Mouse (Mus musculus) heart, postnatal 25 days (tissue): Measurements from ENCODE around the gene Pkn3. TPM values are rescaled to one million over a fixed set of nuclear protein-coding genes. Genes with fewer than 3 reads are reported as not detected.
"Not testable (repeated sequence)": the region's sequence is repeated elsewhere in the genome, so short reads cannot be mapped to it uniquely, and the experiment has no call there.

ENCODE experiments used
- DNase-seq: peaks from one replicate; pipeline ENCODE4 v3.0.0; 2022; ENCODE audit warnings: low spot score
- intact Hi-C: fragments of 180-260 bp; cut with DNase I; formaldehyde crosslinking; loops from one replicate; pipeline ENCODE4 v1.15.1; 2025
- total RNA-seq, 2 experiments: library from RNA; stranded (reverse); gene quantifications; 2 replicates each; pipeline ENCODE4 v1.2.3; 2021

Pkn3 gene
- total RNA-seq, 2 experiments from 2014 or later = 10.5 to 13.2 TPM

DNA sequence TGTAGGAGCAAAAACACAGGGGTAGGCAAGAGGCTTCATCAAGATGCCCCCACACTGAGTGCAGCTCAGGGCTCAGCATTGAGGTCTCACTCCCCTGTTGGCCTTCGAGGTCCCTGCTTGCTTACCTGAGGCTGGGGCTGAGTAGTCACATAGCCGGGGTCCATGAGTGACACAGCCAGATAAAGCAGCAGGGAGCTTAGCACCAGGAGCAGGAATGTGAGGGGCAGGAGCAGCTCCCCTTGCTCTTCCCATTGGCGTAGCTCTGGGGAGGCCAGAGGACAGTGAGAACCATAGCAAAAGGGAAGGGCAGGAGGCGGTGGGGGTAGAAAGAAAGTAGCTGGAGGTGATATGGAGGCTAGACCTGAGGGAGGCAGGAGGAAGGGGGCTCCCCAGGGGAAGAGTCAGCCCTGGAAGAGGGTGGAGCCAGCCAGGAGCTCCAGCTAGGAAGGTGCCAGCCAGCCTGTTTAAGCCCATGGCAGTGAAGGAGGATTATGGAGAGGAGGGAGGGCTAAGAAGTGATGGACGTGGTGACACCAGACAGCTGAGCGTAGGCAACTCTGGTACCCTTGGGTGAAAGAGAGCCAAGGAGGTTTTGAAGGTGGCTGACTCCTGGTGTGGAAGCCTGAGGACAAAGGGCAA, 14.9 kb downstream of the Pkn3 start:
- intact Hi-C loops = loop anchor here (2.0 kb wide), 1 partner anchor 16 kb away; the partner anchor contains the start of gene Pkn3
- no peak for DNase-seq

DNA sequence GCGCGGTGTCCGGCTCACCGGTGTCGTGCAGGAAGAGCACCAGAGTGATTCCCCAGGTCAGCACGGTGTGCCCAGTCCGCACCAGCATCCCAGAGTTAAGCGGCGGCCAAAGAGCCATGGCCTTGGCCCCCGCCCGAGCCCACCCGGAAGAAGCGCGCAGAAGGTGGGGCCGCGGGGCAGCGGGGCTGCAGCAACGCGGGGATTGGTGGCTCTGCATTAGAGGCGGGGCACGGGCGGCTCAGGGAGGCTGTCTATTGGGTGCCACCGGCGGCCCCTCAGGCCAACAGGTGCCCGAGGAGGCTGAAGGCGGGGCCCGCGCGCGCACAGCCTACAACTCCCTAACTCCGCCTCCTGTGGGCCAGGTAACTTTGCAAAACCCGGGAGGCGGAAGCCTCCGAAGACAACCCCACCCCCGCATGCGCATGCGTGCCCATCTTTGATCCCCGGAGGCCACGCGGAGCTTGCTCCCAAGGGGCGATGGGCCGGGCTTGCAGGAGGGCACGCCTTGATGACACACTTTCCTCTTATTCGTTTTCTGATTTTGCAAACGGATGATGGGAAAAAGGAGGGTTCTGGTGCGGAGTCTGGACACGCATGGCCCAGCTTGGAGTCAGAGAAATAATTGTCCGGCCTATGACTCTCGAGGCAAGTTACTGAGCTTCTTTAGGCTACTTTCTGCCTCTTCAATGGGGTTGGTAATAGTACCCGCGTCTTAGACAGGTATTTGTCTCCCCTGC, 16.2 kb downstream of the Pkn3 start, which contains the start of gene Zdhhc12:
TSS of gene Zdhhc12 (minus strand) at position 178 of the 737 bp plus-strand sequence.
- intact Hi-C loops = loop anchor here (2.0 kb wide), 1 partner anchor 17 kb away; the partner anchor contains the start of gene Pkn3

DNA sequence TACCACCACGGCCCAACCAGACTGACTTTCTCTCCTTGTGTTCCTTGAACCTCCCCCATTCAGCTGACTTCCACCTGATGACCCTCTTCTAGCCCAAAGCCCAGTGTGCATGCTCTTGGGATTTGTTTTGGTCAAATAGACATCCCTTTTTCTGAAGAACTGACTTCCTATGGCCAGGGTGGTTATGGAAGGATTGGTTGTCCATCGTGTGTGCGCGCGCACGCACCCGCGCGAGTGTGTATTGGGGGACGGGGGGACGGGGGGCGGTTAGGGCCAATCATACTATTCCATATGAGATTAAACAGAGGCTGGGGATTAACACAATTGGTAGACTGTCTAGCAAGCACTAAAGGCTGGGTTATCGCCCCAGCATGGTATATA, 16.7 kb downstream of the Pkn3 start:
- intact Hi-C loops = no loop called here
- DNase-seq = no peak

More for the DNA sequence above, 16.2 kb downstream of the Pkn3 start, which contains the start of gene Zdhhc12:
- DNase-seq = peak; percentile 94

DNA sequence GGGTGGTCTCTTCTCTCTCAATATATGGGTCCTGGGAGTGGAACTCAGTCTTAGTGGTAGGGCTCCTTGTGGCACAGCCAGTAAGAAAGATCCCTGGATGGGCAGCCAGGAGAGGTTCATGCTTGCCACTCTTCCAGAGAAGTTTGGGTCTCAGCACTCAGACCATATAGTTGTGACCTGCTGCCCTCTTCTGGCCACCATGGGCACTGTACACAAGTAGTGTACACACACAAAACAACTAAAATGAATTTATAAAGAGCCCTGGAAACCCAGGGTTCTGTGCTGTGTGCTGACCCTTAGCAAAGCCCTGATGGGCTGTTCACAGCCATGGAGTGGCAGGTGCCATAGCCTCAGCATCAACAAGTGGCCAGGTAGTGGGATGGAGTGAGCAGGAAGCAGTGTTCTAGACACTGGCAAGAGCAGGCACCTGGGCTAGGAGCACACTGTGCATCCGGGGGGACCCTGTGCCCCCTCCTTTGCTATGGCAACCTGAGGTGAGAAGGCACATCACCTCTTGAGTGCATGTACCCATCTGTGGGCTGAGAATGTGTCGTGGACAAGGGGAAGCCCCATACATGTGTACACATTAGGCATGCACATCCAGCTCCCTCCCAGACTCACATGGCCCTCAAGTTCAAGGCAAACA, 18.5 kb downstream of the Pkn3 start:
- DNase-seq = no peak
- intact Hi-C loops = loop anchor here (1.0 kb wide), 1 partner anchor 56 kb away; no protein-coding TSS in a partner anchor

DNA sequence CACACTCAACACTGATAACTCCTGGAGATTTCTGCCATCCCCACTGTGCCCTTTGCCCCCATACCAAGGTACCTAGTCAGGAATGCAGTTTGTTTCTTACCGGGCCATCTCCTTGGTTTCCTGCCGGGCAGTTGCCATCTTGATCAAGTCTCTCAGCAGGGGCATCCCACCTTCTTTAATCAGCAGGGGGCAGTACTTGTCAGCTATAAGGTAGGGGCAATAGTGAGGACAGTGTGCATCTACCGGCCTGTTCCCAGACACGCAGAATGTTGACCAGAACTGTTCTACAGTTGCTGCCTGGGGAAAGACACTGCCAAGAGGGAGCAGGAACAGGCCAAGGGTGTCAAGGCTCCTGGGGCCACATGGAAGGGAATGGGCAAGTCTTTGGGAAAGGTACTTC, 22.7 kb downstream of the Pkn3 start:
- DNase-seq = no peak
- intact Hi-C loops = no loop called here

DNA sequence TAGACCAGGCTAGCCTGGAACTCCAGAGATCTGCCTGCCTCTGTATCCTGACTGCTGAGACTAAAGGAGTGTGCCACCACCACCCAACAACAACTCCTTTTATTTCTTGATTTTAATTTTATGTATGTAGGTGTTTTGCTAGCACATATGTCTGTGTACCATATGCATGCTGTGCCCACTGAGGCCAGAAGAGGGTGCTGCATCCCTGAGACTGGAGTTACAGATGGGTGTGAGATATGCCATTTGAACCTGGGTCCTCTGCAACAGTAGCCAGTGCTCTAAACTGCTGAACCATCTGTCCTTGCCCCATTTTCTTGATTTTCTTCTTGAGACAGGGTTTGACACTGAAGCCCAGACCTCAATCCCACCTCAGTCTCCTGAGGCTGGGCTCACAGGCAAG, 28.9 kb downstream of the Pkn3 start:
- DNase-seq = no peak
- intact Hi-C loops = loop anchor here (5.0 kb wide), 1 partner anchor 56 kb away; no protein-coding TSS in a partner anchor

DNA sequence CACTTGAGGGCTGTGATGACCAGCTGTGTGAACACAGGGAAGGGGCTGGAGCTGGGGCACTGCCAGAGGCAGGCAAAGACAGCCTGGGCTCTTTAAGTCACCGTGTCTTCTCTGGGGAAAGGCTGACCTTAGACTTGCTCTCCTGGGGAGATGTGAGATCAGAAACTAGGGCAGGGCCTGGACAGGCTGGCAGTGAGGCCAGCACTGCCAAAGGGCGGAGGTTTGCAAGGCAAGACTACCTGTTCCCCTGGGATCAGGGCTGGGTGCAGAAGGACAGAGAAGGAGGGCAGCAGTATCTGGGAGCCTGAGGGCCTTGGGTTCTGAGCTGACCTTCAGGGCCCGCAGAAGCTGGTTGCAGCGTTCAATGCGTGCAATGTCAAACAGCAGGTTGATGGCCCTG, 30.2 kb downstream of the Pkn3 start:
- intact Hi-C loops = loop anchor here (5.0 kb wide), 1 partner anchor 55 kb away; no protein-coding TSS in a partner anchor
- DNase-seq = no peak

DNA sequence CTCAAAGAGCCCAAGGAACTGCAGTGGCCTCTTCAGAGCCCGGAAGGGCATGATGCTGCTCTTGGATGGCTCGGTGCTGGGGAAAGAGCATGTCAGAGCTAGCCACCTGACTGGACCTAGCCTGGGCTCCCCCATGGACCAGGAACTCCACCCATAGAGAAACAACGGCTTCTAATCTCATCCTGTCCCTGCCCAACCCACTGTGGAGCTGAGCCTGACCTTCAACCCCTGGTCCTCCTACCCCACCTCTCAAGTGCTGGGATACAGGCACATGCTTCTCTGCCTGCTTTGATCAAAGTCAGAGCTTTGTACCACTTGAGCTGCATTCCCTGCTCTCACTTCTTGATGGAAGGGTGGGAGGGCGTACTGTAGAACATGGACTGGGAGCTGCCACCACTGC, 30.8 kb downstream of the Pkn3 start:
- intact Hi-C loops = loop anchor here (5.0 kb wide), 1 partner anchor 54 kb away; no protein-coding TSS in a partner anchor
- no peak for DNase-seq

DNA sequence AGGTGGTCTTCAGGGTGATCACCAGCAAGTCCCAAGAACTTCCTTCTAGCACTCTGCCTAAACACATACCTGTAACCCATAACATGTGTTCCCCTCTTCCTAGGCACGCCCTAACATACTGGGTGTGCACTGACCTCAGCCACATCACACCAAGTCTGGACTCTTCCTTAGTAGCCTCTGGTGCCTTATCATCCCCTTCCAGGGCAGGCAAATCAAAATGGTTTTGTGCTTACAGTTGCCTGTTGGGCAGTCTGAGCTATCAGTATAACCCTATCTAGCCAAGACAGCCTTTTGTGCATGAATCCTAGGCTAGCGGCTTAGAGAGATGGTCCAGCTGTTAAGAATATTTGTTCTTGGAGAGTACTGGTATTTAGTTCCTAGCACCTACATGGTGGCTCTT, 34.0 kb downstream of the Pkn3 start:
- intact Hi-C loops = no loop called here
- no peak for DNase-seq

DNA sequence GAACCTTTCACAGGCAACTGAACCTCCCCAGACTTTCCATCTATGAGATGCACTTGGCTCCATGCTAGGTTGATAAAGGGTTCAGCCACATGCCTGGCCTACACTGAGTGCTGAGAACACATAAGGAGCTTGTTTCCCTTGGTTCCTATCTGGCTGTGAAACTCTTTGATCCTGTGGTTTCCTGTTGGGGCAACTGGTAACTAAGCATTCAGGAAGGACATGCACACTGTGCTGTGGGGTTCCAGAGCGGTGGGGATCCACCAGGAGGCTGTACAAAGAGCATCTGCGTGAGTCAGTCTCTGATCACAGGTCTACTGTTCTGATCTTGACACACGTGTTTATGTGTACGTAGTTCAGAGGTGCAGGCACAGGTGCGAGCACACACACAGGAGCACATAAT, 35.1 kb downstream of the Pkn3 start:
- intact Hi-C loops = no loop called here

DNA sequence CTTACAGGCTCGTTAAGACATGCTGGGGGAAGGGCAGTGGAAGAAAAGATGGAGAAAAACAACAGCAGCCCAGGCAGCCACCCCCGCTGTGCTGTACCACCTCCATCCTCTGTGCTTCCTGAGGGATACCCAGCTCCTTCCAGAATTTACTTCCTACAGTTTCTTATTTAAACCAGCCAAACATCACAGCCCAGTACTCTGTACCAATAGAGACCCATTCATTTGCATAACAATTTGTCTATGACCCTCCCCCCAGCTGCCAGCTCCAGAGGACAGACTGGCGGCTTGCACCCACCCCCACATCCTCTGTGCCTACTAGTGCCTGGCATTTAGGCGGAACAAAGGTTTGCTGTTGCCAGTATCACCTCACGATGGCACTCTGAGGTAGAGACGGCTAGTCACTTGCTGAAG, 42.2 kb downstream of the Pkn3 start:
- intact Hi-C loops = loop anchor here (5.0 kb wide), 1 partner anchor 33 kb away; no protein-coding TSS in a partner anchor
- no peak for DNase-seq

More for the DNA sequence above, 35.1 kb downstream of the Pkn3 start:
- no peak for DNase-seq

DNA sequence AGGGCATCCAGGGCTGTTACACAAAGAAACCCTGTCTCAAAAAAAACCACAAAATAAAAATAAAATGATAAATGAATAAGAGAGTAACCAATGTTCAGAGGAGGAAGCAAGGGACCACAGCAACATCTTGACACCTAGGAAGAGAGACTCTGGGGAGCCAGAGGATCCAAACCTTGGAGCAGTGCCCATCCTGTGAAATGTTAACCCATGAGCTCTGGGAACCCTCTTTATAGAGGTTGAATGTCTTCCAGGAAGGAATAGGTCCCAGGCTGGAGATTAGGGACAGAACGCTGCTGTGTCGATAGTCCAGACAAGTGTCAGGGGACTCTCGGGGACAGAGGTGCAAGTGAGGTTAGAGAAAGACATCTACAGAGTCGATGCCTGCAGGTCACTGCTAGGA, 42.8 kb downstream of the Pkn3 start:
- DNase-seq = no peak
- intact Hi-C loops = no loop called here

DNA sequence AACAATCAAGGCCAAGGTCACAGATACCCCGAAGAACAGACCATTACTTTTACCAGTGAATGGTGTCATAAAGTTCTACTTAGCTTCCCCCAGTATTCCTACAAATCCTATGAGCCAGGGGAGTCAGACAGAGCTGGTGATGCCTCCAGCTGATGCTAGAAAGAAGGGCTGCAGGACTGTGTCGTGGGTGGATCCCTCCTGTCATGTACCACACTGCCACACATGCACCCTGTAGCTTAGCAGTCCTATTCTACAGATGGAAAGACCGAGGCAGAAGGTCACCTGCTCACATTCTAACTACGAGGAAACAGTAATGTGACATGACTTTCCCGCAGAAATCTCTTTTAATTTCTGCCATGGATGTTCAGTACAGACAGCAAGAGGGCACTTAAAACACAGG, 45.3 kb downstream of the Pkn3 start:
- DNase-seq = no peak
- intact Hi-C loops = no loop called here

DNA sequence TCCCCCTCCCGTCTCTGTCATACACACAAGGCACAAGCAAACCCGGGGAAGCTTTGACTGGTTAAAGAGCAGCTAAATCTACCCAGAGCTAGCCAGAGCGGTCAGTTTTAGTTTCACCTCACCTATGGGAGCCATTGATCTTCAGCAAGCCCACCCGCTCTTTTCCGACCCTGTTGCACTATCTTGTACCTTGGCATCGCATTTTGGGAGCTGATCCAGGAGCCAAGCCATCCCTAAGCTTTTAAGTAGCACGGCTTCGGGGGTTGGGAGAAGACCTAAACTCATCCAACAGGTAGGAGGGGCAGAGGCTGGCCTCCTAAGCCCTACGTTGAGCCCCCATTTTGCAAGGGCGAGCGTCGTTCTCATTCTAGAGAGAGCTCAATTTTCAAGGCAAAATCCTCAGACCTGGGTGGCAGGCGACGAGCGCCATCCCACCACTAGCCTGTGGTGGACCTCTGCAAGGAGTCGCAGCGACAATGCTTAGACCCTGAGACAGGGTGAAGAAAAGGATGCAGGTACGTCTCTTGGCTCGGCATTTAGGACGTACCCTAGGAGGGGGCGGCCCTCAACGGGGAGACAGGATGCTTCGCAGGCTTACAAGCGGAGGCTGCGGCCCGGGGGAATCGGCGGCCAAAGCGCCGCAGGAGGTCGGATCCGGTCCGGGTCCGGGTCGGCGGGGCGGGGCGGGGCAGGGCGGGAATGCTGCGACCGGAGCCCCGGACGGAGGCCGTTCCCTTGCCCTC, 46.4 kb downstream of the Pkn3 start:
- intact Hi-C loops = no loop called here
- DNase-seq = no peak

DNA sequence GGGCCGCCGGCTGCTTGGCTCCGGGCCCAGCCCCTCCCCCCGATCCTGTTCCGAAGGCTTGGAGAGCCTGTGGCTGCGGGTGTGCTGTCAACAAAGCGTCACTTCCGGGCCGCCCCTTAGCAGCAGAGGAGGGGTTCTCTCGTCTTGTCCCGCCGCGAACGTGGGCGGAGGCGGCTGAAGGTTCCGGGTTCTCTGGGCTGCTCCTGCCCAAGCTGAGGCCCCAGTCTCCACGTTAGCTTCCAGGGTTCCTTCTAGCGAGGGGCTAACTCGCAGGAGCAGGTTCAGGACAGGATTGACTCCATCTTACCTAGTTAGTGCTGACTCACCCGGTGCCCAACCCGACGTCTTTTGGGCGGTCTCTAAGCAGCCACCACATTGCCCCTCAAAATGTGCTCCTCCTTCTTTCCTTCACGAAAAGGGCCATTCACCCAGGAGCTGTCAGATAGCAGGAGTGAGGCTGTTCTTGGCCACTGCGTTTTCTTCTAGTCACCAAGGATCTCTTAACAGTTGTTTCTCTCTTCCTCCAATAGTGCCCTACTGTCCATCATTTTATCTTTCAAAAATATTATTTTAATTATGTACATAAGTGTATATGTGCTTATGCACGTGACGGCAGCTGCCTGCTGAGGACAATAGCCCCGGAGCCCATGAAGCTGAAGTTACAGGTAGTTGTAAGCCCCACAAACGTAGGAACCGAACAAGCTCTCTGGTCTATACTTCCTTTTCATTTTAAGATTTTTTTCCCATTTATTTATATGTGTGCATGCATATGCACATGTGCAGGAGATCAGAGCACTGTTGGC, 47.2 kb downstream of the Pkn3 start, which contains the start of gene Zer1:
TSS of gene Zer1 (minus strand) at position 114 of the 803 bp plus-strand sequence.
- peak; percentile 95 for DNase-seq
- intact Hi-C loops = no loop called here

DNA sequence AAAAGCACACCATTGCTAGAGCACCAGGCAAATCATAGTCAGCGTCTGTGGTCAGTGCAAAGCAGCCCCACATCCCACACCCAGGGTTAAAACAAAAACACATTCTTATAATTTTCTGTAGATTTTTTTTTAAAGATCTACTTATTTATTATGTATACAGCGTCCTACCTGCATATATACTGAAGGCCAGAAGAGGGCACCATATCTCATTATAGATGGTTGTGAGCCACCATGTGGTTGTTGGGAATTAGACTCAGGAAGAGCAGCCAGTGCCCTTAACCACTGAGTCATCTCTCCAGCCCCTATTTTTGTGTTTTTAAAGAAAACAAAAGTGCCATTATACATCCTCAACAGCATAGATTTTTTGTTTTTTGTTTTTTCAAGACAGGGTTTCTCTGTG, 51.3 kb downstream of the Pkn3 start:
- no peak for DNase-seq
- intact Hi-C loops = loop anchor here (2.0 kb wide), 2 partner anchors 34 to 142 kb away; no protein-coding TSS in a partner anchor

DNA sequence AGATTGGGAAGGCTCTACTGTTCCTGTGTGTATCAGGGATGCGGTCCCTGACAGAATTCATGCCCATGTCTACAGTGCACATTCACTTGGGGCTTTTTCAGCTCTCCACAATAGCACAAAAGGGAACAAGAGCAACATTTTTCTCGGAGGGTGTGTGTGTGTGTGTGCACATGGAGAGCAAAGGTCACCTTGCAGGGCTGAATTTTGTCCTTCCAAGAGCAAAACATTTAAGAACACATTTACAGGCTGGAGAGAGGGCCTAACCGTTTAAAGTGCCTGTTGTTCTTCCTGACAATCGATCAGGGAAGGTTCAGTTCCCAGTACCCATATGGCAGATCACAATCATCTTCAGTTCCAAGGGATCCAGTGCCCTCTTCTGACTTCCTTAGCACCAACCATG, 52.7 kb downstream of the Pkn3 start:
- intact Hi-C loops = no loop called here
- no peak for DNase-seq

DNA sequence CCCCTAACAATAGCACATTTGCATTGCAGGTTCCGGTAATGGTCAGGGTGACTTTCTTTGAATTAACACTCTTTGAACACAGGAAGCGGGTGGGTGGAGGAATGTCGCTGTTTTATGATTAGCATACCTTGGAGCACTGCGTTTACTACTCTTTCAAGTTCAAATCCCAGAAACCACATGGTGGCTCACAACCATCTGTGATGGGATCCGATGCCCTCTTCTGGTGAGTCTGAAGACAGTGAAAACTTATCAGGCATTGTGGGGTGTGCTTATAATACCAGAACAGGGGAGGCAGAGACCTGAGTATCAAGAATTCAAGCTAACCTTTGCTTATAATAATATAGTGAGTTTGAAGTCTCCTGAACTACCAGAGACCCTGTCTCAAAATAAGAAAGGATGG, 53.8 kb downstream of the Pkn3 start:
- DNase-seq, intact Hi-C loops: not testable (repeated sequence)
